Mouse (Mus musculus) lung, embryonic 16.5 days (tissue): Measurements from ENCODE around the gene Creld1. TPM values are rescaled to one million over a fixed set of nuclear protein-coding genes. Genes with fewer than 3 reads are reported as not detected.

Experiments used
- microRNA-seq: library from miRNA; unstranded; fragments of <30 nt; microRNA quantifications from one replicate; pipeline ENCODE4, GENCODE M21; 2016
- polyA plus RNA-seq: library from polyadenylated mRNA; unstranded; fragments of >200 nt; fragmentation: Nextera tagmentation; extraction: Ambion mirVana; gene quantifications from 2 replicates; pipeline ENCODE4 v1.2.1, GENCODE M21; 2015

Gene Creld1
- polyA plus RNA-seq, 1 experiment from 2014 or later = 32.5 TPM

Small RNAs within 50 kb of the gene (microRNA-seq; reads per million reads assigned to microRNA genes)
- gene Gm23365 = not detected

Other genes starting within 250 kb of the Creld1 start
- 35.4 and 36.5 TPM in 2 replicates for gene Mtmr14, start 245.5 kb upstream of the Creld1 start, polyA plus RNA-seq
- 0.10 TPM in 1 of 2 replicates, not detected in the other for gene Cpne9, start 201.0 kb upstream of the Creld1 start, polyA plus RNA-seq
- 16.6 and 19.1 TPM in 2 replicates for gene Brpf1, start 176.2 kb upstream of the Creld1 start, polyA plus RNA-seq
- gene Ogg1, start 156.3 kb upstream of the Creld1 start, polyA plus RNA-seq = 16.1 and 17.6 TPM in 2 replicates
- gene Camk1, start 139.3 kb upstream of the Creld1 start, polyA plus RNA-seq = 105 and 109 TPM in 2 replicates
- 52.6 and 54.3 TPM in 2 replicates for gene Tada3, start 105.4 kb upstream of the Creld1 start, polyA plus RNA-seq
- 384 and 398 TPM in 2 replicates for gene Arpc4, start 105.2 kb upstream of the Creld1 start, polyA plus RNA-seq
- gene Ttll3, start 94.0 kb upstream of the Creld1 start, polyA plus RNA-seq = 4.8 and 7.3 TPM in 2 replicates
- gene Rpusd3, start 64.0 kb upstream of the Creld1 start, polyA plus RNA-seq = 18.0 and 21.5 TPM in 2 replicates
- gene Cidec, start 47.5 kb upstream of the Creld1 start, polyA plus RNA-seq = 0.49 TPM in 1 of 2 replicates, not detected in the other
- 72.7 and 74.0 TPM in 2 replicates for gene Jagn1, start 40.7 kb upstream of the Creld1 start, polyA plus RNA-seq
- gene Il17re, start 24.8 kb upstream of the Creld1 start, polyA plus RNA-seq = 25.8 and 28.2 TPM in 2 replicates
- 26.7 and 28.3 TPM in 2 replicates for gene Il17rc, start 11.9 kb upstream of the Creld1 start, polyA plus RNA-seq
- gene Prrt3, start 18.6 kb downstream of the Creld1 start, polyA plus RNA-seq = 0.11 and 0.19 TPM in 2 replicates
- 108 and 110 TPM in 2 replicates for gene Emc3, start 48.4 kb downstream of the Creld1 start, polyA plus RNA-seq
- 12.9 and 13.0 TPM in 2 replicates for gene Fancd2, start 48.4 kb downstream of the Creld1 start, polyA plus RNA-seq
- gene Fancd2os, start 117.4 kb downstream of the Creld1 start, polyA plus RNA-seq = 0.15 and 0.21 TPM in 2 replicates
- 218 and 226 TPM in 2 replicates for gene Brk1, start 121.5 kb downstream of the Creld1 start, polyA plus RNA-seq
- 36.1 and 38.7 TPM in 2 replicates for gene Vhl, start 140.7 kb downstream of the Creld1 start, polyA plus RNA-seq
- 6.3 and 7.4 TPM in 2 replicates for gene Irak2, start 155.2 kb downstream of the Creld1 start, polyA plus RNA-seq
- 0.46 and 0.60 TPM in 2 replicates for gene Tatdn2, start 213.8 kb downstream of the Creld1 start, polyA plus RNA-seq
- not detected in 2 replicates for gene Ghrl, start 236.6 kb downstream of the Creld1 start, polyA plus RNA-seq